Mouse (Mus musculus) midbrain, embryonic 16.5 days (tissue): ENCODE results near the gene Ccm2. TPM values are rescaled to one million over a fixed set of nuclear protein-coding genes. Genes with fewer than 3 reads are reported as not detected.
A peak's percentile ranks its signal among the peaks of the same experiment; 100 is the strongest.

Experiments used
- ATAC-seq: fragments of 200-750 bp; cut with Nextera tagmentation; 2 replicates; pipeline ENCODE4 v1.8.0; 2017; ENCODE audit warnings: moderate TSS enrichment
- H3K27ac ChIP-seq: fragments of 300-500 bp; sonication (generic); 2 replicates; pipeline ENCODE4 v1.5.1; 2014; ENCODE audit warnings: mild to moderate bottlenecking, low read length, mixed read lengths
- H3K27me3 ChIP-seq: fragments of 300-500 bp; sonication (generic); 2 replicates; pipeline ENCODE4 v1.6.1; 2014; ENCODE audit warnings: low read depth, low read length, mixed read lengths; ENCODE audit not compliant: control insufficient read depth, insufficient read depth
- H3K36me3 ChIP-seq: fragments of 300-500 bp; sonication (generic); 2 replicates; pipeline ENCODE4 v1.6.1; 2014; ENCODE audit warnings: mild to moderate bottlenecking, low read length, moderate library complexity, mixed read lengths; ENCODE audit not compliant: control insufficient read depth, insufficient read depth
- H3K4me1 ChIP-seq: fragments of 300-500 bp; sonication (generic); 2 replicates; pipeline ENCODE4 v1.6.1; 2014; ENCODE audit warnings: mild to moderate bottlenecking, low read length, mixed read lengths; ENCODE audit not compliant: control insufficient read depth, insufficient read depth
- H3K4me2 ChIP-seq: fragments of 300-500 bp; sonication (generic); 2 replicates; pipeline ENCODE4 v1.6.1; 2014; ENCODE audit warnings: mild to moderate bottlenecking, low read length, mixed read lengths
- H3K4me3 ChIP-seq: fragments of 300-500 bp; sonication (generic); 2 replicates; pipeline ENCODE4 v1.5.1; 2014; ENCODE audit warnings: low read depth, mild to moderate bottlenecking, low read length, moderate library complexity, mixed read lengths
- H3K9ac ChIP-seq: fragments of 300-500 bp; sonication (generic); 2 replicates; pipeline ENCODE4 v1.6.1; 2014; ENCODE audit warnings: low read depth, low read length, mixed read lengths
- H3K9me3 ChIP-seq: fragments of 300-500 bp; sonication (generic); replicated peaks from 2 replicates; pipeline ENCODE4 v1.6.1; 2014; ENCODE audit warnings: mild to moderate bottlenecking, low read length, mixed read lengths; ENCODE audit not compliant: control insufficient read depth, poor library complexity, severe bottlenecking
- WGBS: fragments of 180-500 bp; shearing (Covaris S2); extraction: QIAGEN DNeasy Blood & Tissue Kit; methylation state at CpG from one replicate; pipeline ENCODE4 v1.1.7; 2014; 5-methylcytosine and 5-hydroxymethylcytosine counted together
- polyA plus RNA-seq: library from polyadenylated mRNA; unstranded; fragments of >200 nt; fragmentation: Nextera tagmentation; extraction: Ambion mirVana; gene quantifications from 2 replicates; pipeline ENCODE4 v1.2.1, GENCODE M21; 2015

Gene Ccm2
- polyA plus RNA-seq, 1 experiment from 2014 or later: 81.4 TPM

DNA sequence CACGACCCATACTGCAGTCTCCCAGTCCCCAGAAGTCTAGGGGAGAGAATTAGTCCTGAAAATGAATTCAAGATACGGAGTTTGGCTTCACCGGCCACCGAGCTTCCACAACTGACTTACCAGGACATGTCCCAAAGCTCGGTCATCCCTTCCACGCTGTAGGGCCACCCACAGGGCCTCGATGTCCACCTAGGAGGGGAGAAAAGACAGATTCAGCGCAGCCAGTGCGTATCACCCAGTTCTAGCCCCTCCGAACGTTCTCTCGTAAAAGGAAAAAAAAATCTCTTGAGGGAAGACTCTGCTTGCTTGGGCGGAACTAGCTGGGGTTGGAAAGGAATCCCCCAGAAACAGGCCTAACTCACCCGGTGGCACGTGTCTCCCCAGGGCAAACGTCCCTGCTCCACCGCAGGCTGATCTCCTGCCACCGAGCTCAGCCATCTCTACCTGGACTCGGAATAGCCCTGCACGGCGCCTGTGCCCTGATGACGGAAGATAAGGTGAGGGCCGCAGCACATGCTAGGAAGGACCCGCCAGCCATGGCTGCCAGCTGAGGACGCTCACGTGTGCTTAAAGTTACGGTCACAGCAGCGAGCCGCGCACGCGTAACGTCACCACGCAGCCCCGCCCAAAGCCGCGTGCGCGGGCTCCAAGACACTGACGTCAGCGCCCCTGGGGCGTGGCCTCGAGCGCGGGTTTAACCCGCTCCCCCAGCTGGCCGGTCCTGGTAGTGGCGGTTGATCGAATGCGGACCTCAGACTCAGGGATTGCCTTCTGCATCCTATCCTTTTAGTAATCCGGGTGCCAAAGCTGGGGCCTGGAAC lies 18.3 kb upstream of the Ccm2 start:
- peak; percentile 96 for ATAC-seq
- H3K36me3 ChIP-seq: peaks cover 14% of the 10 kb centered on the region
- WGBS: under 1% methylated on average over 51 of the region's 51 CpGs
- peak overlapping the region; percentile 87 for H3K4me2 ChIP-seq
- peak overlapping the region; percentile 77 for H3K27ac ChIP-seq
- H3K27me3 ChIP-seq: no peaks in the 10 kb centered on the region
- H3K4me1 ChIP-seq: peaks cover 9% of the 10 kb centered on the region
- peak overlapping the region; percentile 73 for H3K9ac ChIP-seq
- H3K9me3 ChIP-seq: no peaks in the 10 kb centered on the region
- peak overlapping the region; percentile 62 for H3K4me3 ChIP-seq

DNA sequence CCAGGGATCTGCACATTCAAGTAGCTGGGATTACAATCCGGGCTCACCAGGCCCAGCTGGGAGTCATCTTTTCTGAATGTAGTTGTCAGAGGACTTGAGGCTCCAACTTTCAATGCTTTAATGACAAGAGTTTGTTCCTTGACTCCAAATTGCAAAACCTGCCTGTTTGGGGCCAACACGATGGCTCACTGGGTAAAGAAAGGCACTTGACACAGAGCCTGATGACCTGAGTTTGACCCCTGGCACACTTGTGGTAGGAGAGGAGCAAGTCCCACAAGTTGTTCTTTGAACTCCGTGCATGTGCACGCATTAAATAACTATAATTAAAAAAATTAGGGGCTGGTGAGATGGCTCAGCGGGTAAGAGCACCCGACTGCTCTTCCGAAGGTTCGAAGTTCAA lies 16.7 kb upstream of the Ccm2 start:
- Histone ChIP-seq H3K9me3 (no peaks in the 10 kb centered on the region), H3K36me3 (peaks cover 8% of the 10 kb centered on the region), H3K4me1 (peaks cover 9% of the 10 kb centered on the region), H3K4me2 (no peak overlapping the region), H3K27ac (no peak overlapping the region), H3K4me3 (no peak overlapping the region), H3K9ac (no peak overlapping the region), H3K27me3 (no peaks in the 10 kb centered on the region)
- 93% methylated on average over 8 of the region's 8 CpGs for WGBS
- no peak for ATAC-seq

DNA sequence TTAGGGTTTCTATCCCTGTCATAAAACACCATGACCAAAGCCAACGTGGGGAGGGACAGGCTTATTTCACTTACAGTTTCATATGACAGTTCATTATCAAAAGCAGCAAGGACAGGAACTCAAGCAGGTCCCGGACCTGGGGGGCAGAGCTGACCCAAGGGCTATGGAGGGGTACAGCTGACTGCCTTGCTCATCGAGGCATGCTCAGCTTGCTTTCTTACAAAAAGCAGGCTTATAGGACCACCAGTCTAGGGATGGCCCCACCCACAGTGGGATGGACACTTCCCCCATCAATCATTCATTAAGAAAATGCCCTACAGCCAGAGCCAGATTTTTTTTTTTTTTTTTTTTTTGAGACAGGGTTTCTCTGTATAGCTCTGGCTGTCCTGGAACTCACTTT lies 15.9 kb upstream of the Ccm2 start:
- no peak overlapping the region for H3K9ac ChIP-seq
- no peak for ATAC-seq
- WGBS: 88% methylated on average over 3 of the region's 3 CpGs
- no peaks in the 10 kb centered on the region for H3K27me3 ChIP-seq
- H3K4me1 ChIP-seq: peaks cover 9% of the 10 kb centered on the region
- no peak overlapping the region for H3K27ac ChIP-seq
- H3K4me3 ChIP-seq: no peak overlapping the region
- peaks cover 1% of the 10 kb centered on the region; the same call in 1 of the 2 replicates for H3K36me3 ChIP-seq
- H3K4me2 ChIP-seq: no peak overlapping the region
- H3K9me3 ChIP-seq: no peaks in the 10 kb centered on the region

DNA sequence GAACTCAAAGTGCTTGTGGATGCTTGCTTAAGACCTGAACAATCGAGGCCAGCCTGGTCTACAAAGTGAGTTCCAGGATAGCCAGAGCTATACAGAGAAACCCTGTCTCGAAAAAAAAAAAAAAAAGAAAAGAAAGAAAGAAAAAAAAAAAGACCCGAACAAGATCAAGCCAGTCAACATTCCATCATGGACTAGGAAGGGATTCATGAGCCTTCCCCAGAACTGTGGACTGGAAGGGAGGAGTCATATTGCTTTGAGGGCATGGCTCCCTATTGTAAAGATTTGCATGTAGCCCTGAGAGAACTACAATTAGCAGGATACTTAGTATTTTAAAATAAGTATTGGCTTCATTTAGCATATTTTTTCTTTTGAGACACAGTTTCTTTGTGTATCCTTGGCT lies 2.0 kb upstream of the Ccm2 start:
- Histone ChIP-seq H3K36me3 (no peaks in the 10 kb centered on the region), H3K4me1 (peaks cover 16% of the 10 kb centered on the region), H3K27ac (no peak overlapping the region), H3K4me3 (no peak overlapping the region), H3K4me2 (no peak overlapping the region), H3K9ac (no peak overlapping the region), H3K9me3 (no peaks in the 10 kb centered on the region), H3K27me3 (no peaks in the 10 kb centered on the region)
- 89% methylated on average over 3 of the region's 3 CpGs for WGBS
- ATAC-seq: no peak

DNA sequence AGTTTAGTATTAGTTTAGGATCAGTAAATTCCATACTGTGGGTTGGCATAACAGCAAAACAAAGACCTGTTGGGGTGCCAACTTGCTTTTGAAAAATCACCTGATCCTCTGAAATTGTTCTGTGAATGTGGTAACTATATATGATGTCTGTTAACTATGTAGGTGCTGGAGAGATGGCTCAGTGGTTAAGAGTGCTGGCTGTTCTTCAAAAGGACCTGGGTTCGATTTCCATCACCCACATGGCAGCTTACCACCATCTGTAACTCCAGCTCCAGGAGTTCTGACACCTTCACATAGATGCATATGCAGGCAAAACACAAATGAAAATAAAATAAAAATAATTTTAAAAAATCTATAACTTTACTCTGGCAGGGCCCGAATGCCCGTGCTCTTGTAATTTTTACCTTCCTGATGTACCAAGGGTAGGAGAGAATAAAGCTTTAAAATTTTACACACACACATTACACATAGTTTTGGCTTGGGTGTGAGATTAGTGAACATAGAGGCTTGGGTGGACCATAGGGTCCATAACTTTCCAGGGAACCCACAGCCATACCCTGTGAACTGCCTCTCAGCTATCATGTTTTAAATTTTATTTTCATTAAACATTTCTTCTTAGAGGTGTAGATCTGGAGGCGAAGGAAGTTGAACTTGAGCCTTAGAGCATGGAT lies 1.4 kb upstream of the Ccm2 start:
- no peak overlapping the region for H3K9ac ChIP-seq
- WGBS: 97% methylated on average over 4 of the region's 4 CpGs
- peaks cover 16% of the 10 kb centered on the region for H3K4me1 ChIP-seq
- H3K4me3 ChIP-seq: no peak overlapping the region
- no peaks in the 10 kb centered on the region for H3K27me3 ChIP-seq
- H3K4me2 ChIP-seq: peak overlapping the region; percentile 89; the same call in 1 of the 2 replicates
- peak overlapping the region; percentile 92; the same call in 1 of the 2 replicates for H3K27ac ChIP-seq
- no peak for ATAC-seq
- no peaks in the 10 kb centered on the region for H3K36me3 ChIP-seq
- no peaks in the 10 kb centered on the region for H3K9me3 ChIP-seq

DNA sequence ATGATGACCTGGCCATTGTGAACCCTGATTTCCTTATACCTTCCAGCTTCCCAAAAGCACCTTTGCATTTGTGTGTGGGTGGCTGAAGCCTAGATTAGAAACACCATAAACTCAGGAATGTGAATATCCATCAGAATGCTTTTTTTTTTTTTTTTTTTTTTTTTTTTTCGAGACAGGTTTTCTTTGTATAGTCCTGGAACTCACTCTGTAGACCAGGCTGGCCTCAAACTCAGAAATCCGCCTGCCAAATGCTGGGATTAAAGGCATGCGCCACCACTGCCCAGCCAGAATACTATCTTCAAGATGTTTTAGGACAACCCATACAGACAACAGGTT lies 862 bp upstream of the Ccm2 start:
- Histone ChIP-seq H3K4me2 (peak overlapping the region; percentile 89), H3K4me3 (peak overlapping the region; percentile 94), H3K9me3 (no peaks in the 10 kb centered on the region), H3K4me1 (peaks cover 16% of the 10 kb centered on the region), H3K27ac (peak overlapping the region; percentile 92), H3K9ac (peak overlapping the region; percentile 90), H3K27me3 (no peaks in the 10 kb centered on the region), H3K36me3 (no peaks in the 10 kb centered on the region)
- 21% methylated on average over 3 of the region's 3 CpGs for WGBS
- ATAC-seq: peak; percentile 37

DNA sequence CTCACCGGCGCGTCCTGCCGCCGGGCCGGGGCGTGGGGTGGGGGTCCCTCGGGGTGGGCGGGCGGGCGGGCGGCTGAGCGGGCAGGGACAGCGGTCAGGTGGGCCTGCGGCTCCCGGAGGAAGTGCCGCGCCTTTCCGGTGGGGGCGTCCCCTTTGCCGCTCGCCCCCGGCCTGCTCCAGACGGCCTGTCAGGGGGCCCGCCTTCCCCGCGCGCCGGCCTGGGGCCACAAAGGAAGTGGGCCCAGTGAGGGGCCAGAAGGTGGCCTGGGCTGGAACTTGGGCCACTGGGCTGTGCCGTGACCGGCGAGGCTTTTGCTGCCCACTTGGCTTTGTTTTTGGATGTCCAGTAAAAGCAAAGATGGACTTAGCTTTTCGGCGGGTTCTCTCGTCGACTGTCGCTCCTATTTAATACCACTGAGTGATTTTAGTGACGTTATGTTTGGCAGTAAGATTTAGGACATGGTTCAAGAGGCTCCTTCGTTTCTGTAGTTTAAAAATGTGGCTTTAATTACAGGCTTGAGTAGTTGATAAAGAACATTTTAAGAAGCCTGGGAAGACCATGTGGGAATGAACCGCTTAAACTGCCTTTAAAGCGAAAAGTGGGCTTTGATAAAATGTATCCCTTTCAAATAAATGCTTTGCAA lies 472 bp downstream of the Ccm2 start:
- peak overlapping the region; percentile 92 for H3K27ac ChIP-seq
- peak; percentile 68 for ATAC-seq

DNA sequence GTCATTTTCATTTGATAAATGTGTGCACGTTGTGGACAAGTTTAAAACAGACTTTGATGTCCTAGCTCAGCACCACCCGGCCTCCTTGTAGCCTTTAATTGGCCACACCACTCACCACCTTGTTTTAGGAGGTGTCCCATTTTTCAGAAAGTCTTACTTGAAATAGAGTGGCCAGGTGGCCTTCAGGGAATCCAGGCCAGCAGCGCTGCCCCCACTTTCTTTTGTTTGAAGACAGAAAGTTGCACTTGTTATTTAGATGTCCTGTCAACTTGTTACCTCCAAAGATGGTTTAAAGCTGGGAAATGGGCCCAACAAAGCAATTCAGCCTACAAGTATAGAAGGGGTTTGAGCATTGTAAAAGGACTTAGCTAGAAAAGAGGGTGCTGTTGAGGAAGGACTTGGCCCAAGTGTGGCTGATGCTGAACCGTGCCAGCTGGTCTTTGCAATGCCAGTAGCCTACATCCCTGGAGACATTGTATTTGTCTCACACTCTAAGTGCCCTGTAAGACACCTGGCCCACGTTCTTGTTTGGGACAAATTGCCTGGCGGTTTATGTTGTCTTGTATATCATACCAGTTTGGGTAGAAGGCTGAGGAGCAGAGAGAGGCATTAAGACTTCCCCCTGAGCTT lies 1.1 kb downstream of the Ccm2 start:
- peak overlapping the region; percentile 92 for H3K27ac ChIP-seq
- H3K4me1 ChIP-seq: peaks cover 16% of the 10 kb centered on the region
- peak overlapping the region; percentile 90 for H3K9ac ChIP-seq
- peak overlapping the region; percentile 89 for H3K4me2 ChIP-seq
- 35% methylated on average over 6 of the region's 6 CpGs for WGBS
- no peak for ATAC-seq
- H3K9me3 ChIP-seq: no peaks in the 10 kb centered on the region
- H3K36me3 ChIP-seq: no peaks in the 10 kb centered on the region
- no peaks in the 10 kb centered on the region for H3K27me3 ChIP-seq
- H3K4me3 ChIP-seq: peak overlapping the region; percentile 94

More for the DNA sequence above, 472 bp downstream of the Ccm2 start:
- H3K36me3 ChIP-seq: no peaks in the 10 kb centered on the region
- H3K4me3 ChIP-seq: peak overlapping the region; percentile 94
- peak overlapping the region; percentile 90 for H3K9ac ChIP-seq
- under 1% methylated on average over 28 of the region's 41 CpGs for WGBS
- H3K4me2 ChIP-seq: peak overlapping the region; percentile 89
- H3K27me3 ChIP-seq: no peaks in the 10 kb centered on the region
- H3K9me3 ChIP-seq: no peaks in the 10 kb centered on the region
- H3K4me1 ChIP-seq: peaks cover 16% of the 10 kb centered on the region
